Mouse (Mus musculus): ENCODE measurements around the gene Grcc10. TPM values are rescaled to one million over a fixed set of nuclear protein-coding genes. Genes with fewer than 3 reads are reported as not detected.
A peak's percentile ranks its signal among the peaks of the same experiment; 100 is the strongest.

Grcc10 gene
- polyA plus RNA-seq, 1 experiment: 221 TPM

DNA sequence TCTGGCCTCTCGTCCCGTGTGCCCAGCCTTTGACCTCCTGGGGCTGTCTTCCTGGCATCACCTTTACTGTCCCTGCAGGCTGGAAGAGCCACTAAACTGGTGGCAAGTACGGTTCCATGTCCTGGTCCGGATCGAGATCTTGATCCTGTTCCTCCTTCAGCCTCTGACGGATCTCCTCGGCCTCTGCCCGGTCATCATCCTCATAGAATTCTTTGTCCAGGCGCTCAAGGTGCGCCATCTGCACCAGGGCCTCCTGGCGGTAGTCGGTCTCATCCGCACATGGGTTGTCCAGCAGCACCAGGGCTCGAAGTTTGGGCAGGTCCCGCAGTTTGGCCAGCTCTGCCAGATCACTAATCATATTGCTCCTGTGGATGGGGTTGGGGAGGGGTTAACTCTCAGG lies 29.3 kb upstream of the Grcc10 start:
- Histone ChIP-seq H3K4me3 (ENCODE audit: insufficient read depth, low read length) (no peak overlapping the region), H3K4me1 (ENCODE audit: control insufficient read depth, insufficient read depth, low read length) (peaks cover 6% of the 10 kb centered on the region), H3K27ac (ENCODE audit: insufficient read depth, low read depth, low read length) (no peak overlapping the region)
- no peak for TF ChIP-seq POLR2A (IDR thresholded peaks at IDR 0.05; ENCODE audit: borderline replicate concordance, low read depth, low read length)
- TF ChIP-seq CTCF (IDR thresholded peaks at IDR 0.05; ENCODE audit: low read depth, low read length): no peak

DNA sequence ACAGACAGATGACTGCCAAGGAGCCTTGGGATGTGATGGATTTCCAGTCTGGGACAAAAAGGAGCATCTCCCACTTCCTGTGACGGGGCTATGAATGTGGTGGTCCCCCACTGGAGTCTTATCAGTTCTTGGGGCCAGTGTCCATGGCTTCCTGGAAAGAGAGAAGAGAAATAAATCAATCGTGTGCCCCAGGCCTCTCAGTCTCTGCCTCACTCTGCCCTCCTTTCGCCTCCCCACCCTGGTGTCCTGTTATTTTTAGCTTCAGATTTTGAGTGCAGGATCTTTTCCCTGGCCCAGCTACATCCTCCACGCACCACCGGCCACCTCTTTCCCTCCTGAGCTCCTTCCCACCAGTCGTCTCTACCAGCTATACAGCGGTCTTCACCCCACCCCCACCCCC lies 28.8 kb upstream of the Grcc10 start:
- TF ChIP-seq CTCF (IDR thresholded peaks at IDR 0.05; ENCODE audit: low read depth, low read length): 0 out of 2 replicates have a peak, but pooled peaks have one; percentile 17
- no peak for TF ChIP-seq POLR2A (IDR thresholded peaks at IDR 0.05; ENCODE audit: borderline replicate concordance, low read depth, low read length)
- H3K4me3 ChIP-seq (ENCODE audit: insufficient read depth, low read length): no peak overlapping the region
- H3K27ac ChIP-seq (ENCODE audit: insufficient read depth, low read depth, low read length): no peak overlapping the region
- H3K4me1 ChIP-seq (ENCODE audit: control insufficient read depth, insufficient read depth, low read length): peaks cover 6% of the 10 kb centered on the region

DNA sequence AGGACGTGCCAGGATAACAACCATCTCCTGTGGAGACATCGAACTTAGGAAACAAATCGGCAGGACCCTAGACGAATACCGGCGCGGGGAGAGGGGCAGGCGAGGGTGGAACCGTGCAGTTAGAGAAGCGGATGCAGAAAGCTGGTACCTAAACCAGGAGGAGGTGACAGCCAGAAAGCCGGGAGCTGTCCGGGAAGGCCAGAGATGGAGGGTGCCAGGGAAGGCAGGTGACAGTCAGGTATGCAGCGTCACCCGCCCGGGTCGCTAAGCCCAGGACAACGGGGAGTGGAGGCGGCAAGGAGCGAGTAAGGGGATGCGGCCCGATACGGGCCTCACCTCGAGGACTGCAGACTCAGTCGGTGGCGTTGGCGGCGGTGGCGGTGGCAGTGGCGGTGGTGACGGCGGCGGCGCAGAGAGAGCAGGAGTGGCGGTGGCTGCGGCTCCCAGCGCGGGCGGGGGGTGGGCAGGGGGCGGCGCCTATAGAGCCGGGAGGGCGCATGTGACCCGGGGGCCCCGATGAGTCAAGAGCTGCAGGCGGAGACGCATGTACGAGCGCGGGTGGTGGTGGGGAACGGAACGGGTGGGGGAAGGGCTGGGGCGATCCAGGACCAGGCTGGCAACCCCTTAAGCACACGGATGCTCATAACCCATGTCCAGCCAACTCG lies 28.1 kb upstream of the Grcc10 start, which contains the start of gene Eno2:
TSS of gene Eno2 (minus strand) at position 573 of the 665 bp plus-strand sequence.
- TF ChIP-seq CTCF (IDR thresholded peaks at IDR 0.05; ENCODE audit: low read depth, low read length): no peak
- no peak for TF ChIP-seq POLR2A (IDR thresholded peaks at IDR 0.05; ENCODE audit: borderline replicate concordance, low read depth, low read length)
- Histone ChIP-seq H3K4me3 (ENCODE audit: insufficient read depth, low read length) (peak within 1 kb of the TSS; percentile 94), H3K27ac (ENCODE audit: insufficient read depth, low read depth, low read length) (no peak within 1 kb of the TSS), H3K4me1 (ENCODE audit: control insufficient read depth, insufficient read depth, low read length) (peaks cover 6% of the 10 kb centered on the region)

DNA sequence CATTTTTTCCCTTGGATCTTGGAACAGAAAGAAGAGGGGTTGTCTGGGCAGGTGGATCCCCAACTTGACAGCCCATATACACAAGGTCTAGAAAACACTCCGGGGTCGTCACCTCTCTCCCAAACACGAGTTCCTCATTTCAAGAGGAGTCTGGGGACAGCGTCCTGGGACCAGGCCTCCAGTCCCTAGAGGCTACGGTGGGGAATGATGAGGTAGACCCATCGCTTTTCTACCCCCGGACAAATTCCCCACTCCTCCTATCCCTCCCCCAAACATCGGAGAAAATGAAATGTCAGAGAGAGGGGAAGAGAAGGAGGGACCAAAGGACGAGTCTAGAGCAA lies 27.5 kb upstream of the Grcc10 start:
- peaks cover 6% of the 10 kb centered on the region for H3K4me1 ChIP-seq (ENCODE audit: control insufficient read depth, insufficient read depth, low read length)
- TF ChIP-seq POLR2A (IDR thresholded peaks at IDR 0.05; ENCODE audit: borderline replicate concordance, low read depth, low read length) (no peak), CTCF (IDR thresholded peaks at IDR 0.05; ENCODE audit: low read depth, low read length) (no peak)
- no peak overlapping the region for H3K27ac ChIP-seq (ENCODE audit: insufficient read depth, low read depth, low read length)
- peak overlapping the region; percentile 94 for H3K4me3 ChIP-seq (ENCODE audit: insufficient read depth, low read length)

DNA sequence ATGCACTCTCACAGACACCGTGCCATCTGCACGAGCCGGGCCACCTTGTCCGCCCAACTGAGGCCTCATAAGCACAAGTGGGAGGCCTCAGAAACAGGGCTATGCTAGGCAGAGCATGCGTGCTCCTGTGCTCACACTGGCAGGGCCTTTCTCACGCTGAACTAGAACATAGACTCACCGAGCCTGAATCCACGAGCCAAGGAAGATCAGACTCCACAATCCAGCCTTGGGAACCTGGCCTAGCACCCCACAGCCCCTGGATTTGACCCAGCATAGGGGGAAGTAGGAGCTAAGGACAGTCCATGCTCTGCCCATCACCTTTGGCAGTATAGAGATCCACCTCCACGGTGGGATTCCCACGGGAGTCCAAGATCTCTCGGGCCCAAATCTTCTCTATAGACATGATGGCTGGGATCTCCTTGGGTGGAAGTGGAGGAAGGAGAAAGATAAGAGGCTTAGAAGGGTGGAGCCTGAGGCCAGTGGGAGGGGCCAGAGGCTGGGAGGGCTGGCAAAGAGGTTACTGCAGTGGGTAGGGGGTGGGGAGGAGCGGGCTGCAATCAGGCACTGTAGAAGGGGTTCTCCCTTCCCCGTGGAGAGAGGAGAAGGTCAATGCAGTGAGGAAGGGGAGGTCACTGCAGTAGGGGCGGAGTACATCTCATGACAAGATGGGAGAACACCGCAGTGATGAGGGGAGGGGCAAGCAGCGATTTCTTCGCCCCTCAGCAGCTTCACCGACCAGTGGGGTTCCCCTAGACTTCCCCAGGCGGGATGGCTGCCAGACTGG lies 26.9 kb upstream of the Grcc10 start:
- TF ChIP-seq CTCF (IDR thresholded peaks at IDR 0.05; ENCODE audit: low read depth, low read length) (no peak), POLR2A (IDR thresholded peaks at IDR 0.05; ENCODE audit: borderline replicate concordance, low read depth, low read length) (no peak)
- no peak overlapping the region for H3K27ac ChIP-seq (ENCODE audit: insufficient read depth, low read depth, low read length)
- H3K4me1 ChIP-seq (ENCODE audit: control insufficient read depth, insufficient read depth, low read length): peaks cover 6% of the 10 kb centered on the region
- H3K4me3 ChIP-seq (ENCODE audit: insufficient read depth, low read length): peak overlapping the region; percentile 94; the same call in 1 of the 2 replicates

DNA sequence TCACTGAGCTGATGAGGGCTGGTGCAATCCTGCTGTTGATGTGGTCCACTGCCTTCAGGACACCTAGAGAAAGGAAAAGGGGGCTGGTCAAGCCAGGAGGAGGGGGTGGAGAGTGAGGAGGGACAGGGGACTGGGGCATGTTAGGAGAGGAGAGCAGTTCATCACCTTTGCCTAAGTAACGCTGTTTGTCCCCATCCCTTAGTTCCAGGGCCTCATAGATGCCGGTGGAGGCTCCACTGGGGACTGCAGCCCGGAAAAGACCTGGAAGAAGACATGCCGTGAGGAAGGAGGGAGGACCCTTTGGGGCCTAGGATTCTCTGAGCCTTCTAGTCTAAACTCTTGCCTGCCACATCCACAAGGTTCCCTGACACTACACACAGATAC lies 26.4 kb upstream of the Grcc10 start:
- no peak overlapping the region for H3K27ac ChIP-seq (ENCODE audit: insufficient read depth, low read depth, low read length)
- peaks cover 6% of the 10 kb centered on the region for H3K4me1 ChIP-seq (ENCODE audit: control insufficient read depth, insufficient read depth, low read length)

DNA sequence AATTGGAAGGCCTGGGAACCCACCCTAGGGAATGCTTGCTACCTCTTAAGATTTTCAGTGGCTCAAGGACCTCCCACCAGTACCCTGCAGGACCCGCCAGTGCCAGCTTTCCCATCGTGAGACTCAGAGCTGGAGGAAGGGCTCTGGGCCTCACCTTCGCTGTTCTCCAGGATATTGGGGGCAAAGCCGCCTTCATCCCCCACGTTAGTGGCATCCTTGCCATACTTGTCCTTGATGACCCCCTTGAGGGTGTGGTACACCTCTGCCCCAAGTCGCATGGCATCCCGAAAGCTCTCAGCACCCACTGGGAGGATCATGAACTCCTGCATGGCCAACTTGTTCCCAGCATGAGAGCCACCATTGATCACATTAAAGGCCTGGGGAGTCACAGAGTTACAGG lies 24.8 kb upstream of the Grcc10 start:
- Histone ChIP-seq H3K4me3 (ENCODE audit: insufficient read depth, low read length) (no peak overlapping the region), H3K27ac (ENCODE audit: insufficient read depth, low read depth, low read length) (no peak overlapping the region), H3K4me1 (ENCODE audit: control insufficient read depth, insufficient read depth, low read length) (peaks cover 6% of the 10 kb centered on the region)
- TF ChIP-seq POLR2A (IDR thresholded peaks at IDR 0.05; ENCODE audit: borderline replicate concordance, low read depth, low read length) (no peak), CTCF (IDR thresholded peaks at IDR 0.05; ENCODE audit: low read depth, low read length) (no peak)

More for the DNA sequence above, 26.4 kb upstream of the Grcc10 start:
- no peak overlapping the region for H3K4me3 ChIP-seq (ENCODE audit: insufficient read depth, low read length)
- TF ChIP-seq CTCF (IDR thresholded peaks at IDR 0.05; ENCODE audit: low read depth, low read length): no peak
- no peak for TF ChIP-seq POLR2A (IDR thresholded peaks at IDR 0.05; ENCODE audit: borderline replicate concordance, low read depth, low read length)

DNA sequence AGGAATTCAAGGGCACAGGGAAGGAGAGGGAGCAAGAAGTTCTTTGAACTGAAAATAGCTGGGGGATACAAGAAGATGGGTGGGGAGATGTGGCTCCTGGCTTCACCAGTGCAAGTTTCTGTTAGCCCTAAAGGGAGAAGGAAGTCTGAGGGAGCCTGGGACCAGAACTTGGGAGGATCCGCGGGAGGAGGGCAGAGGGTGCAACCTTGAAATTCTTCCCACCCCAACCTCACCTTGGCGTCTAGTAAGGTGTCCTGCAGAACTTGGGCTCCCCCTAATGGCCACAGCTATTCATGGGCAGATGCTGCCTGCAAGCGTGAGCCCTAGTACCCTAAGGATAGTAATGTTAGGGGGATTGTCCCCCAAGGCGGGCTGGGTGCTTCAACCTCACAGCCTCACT lies 18.1 kb upstream of the Grcc10 start:
- Histone ChIP-seq H3K4me3 (ENCODE audit: insufficient read depth, low read length) (no peak overlapping the region), H3K4me1 (ENCODE audit: control insufficient read depth, insufficient read depth, low read length) (peaks cover 27% of the 10 kb centered on the region), H3K27ac (ENCODE audit: insufficient read depth, low read depth, low read length) (no peak overlapping the region)
- no peak for TF ChIP-seq POLR2A (IDR thresholded peaks at IDR 0.05; ENCODE audit: borderline replicate concordance, low read depth, low read length)
- TF ChIP-seq CTCF (IDR thresholded peaks at IDR 0.05; ENCODE audit: low read depth, low read length): peak; percentile 84

DNA sequence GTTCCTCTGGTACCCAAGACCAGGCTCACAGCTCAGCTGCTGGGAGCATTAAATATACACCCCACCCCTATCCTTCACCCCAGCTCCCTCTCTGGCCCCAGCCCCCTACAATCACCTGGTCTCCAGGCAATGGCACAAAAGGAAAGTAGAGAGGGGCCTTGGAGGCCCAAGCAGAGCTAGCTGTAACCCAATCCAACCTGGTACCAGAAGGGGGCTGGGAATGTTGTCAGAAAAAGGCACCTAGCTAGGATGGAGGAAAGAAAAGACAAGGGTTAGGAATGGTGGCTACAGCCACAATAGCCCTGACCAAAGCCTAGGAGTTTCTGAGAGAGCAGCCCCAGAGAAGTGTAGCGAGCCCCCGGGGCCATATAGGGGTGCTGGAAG lies 17.7 kb upstream of the Grcc10 start:
- Histone ChIP-seq H3K27ac (ENCODE audit: insufficient read depth, low read depth, low read length) (no peak overlapping the region), H3K4me3 (ENCODE audit: insufficient read depth, low read length) (no peak overlapping the region)

More for the DNA sequence above, 17.7 kb upstream of the Grcc10 start:
- no peak for TF ChIP-seq CTCF (IDR thresholded peaks at IDR 0.05; ENCODE audit: low read depth, low read length)
- H3K4me1 ChIP-seq (ENCODE audit: control insufficient read depth, insufficient read depth, low read length): peaks cover 27% of the 10 kb centered on the region
